Mouse (Mus musculus): Measurements from ENCODE around the gene Leng9. TPM values are rescaled to one million over a fixed set of nuclear protein-coding genes. Genes with fewer than 3 reads are reported as not detected.

Gene Leng9
- polyA plus RNA-seq, 1 experiment: 6.3 TPM

- DNase-seq (ENCODE audit: low spot score): no peak
Measured at GRCm38 (mm10) chr7:4124856-4125255, 25.3 kb downstream of the Leng9 start.

GRCm38 (mm10) chr7:4124315-4124759 is 25.8 kb downstream of the Leng9 start:
- DNase-seq (ENCODE audit: low spot score): no peak

- no peak for DNase-seq (ENCODE audit: low spot score)
Measured at GRCm38 (mm10) chr7:4123732-4124131, 26.4 kb downstream of the Leng9 start.

GRCm38 (mm10) chr7:4122783-4123182 is 27.4 kb downstream of the Leng9 start:
- no peak for DNase-seq (ENCODE audit: low spot score)

GRCm38 (mm10) chr7:4122076-4122768 is 28.0 kb downstream of the Leng9 start:
- DNase-seq (ENCODE audit: low spot score): no peak

- no peak for DNase-seq (ENCODE audit: low spot score)
Measured at GRCm38 (mm10) chr7:4119976-4120921, 29.9 kb downstream of the Leng9 start.

- DNase-seq (ENCODE audit: low spot score): no peak
Measured at GRCm38 (mm10) chr7:4119344-4119902, 30.8 kb downstream of the Leng9 start, which contains the start of gene Ttyh1. Ttyh1 (plus strand) TSS chr7:4119408.

GRCm38 (mm10) chr7:4117050-4117814 is 32.9 kb downstream of the Leng9 start:
- no peak for DNase-seq (ENCODE audit: low spot score)

- no peak for DNase-seq (ENCODE audit: low spot score)
Measured at GRCm38 (mm10) chr7:4111766-4112165, 38.4 kb downstream of the Leng9 start.

GRCm38 (mm10) chr7:4103411-4103810 is 46.8 kb downstream of the Leng9 start:
- no peak for DNase-seq (ENCODE audit: low spot score)

- no peak for DNase-seq (ENCODE audit: low spot score)
Measured at GRCm38 (mm10) chr7:4101144-4101543, 49.0 kb downstream of the Leng9 start.

GRCm38 (mm10) chr7:4098832-4099231 is 51.3 kb downstream of the Leng9 start:
- DNase-seq (ENCODE audit: low spot score): no peak

GRCm38 (mm10) chr7:4098301-4098700 is 51.9 kb downstream of the Leng9 start:
- DNase-seq (ENCODE audit: low spot score): no peak

Other genes starting within 250 kb of the Leng9 start
- 0.92 and 1.0 TPM in 2 replicates for gene Lilra6, start 234.9 kb downstream of the Leng9 start, polyA plus RNA-seq (2012; rRNA removed)
- 3.5 and 3.6 TPM in 2 replicates for gene Lair1, start 87.2 kb downstream of the Leng9 start, polyA plus RNA-seq (2012; rRNA removed)
- gene Ttyh1, start 31.0 kb downstream of the Leng9 start, polyA plus RNA-seq (2012; rRNA removed): 4.5 and 5.0 TPM in 2 replicates
- gene Leng8, start 13.3 kb downstream of the Leng9 start, polyA plus RNA-seq (2012; rRNA removed): 262 and 275 TPM in 2 replicates
- gene Cdc42ep5, start 14.5 kb upstream of the Leng9 start, polyA plus RNA-seq (2012; rRNA removed): 90.1 and 98.9 TPM in 2 replicates
- 0.62 and 0.77 TPM in 2 replicates for gene Lilra5, start 87.4 kb upstream of the Leng9 start, polyA plus RNA-seq (2012; rRNA removed)
- 0.78 and 1.4 TPM in 2 replicates for gene Ncr1, start 187.3 kb upstream of the Leng9 start, polyA plus RNA-seq (2012; rRNA removed)
- gene Gp6, start 247.4 kb upstream of the Leng9 start, polyA plus RNA-seq (2012; rRNA removed): not detected in 2 replicates